Mouse (Mus musculus) liver, embryonic 14.5 days (tissue): ENCODE results near the gene Ppard.

Experiments
- CTCF ChIP-seq: IDR thresholded peaks from 2 replicates; pipeline ENCODE4 v1.5.1; 2016; ENCODE audit warnings: antibody characterized with exemption, low read depth, control low read depth
- EP300 ChIP-seq: IDR thresholded peaks from 2 replicates; pipeline ENCODE4 v1.6.1; 2016; ENCODE audit warnings: antibody characterized with exemption, low read depth

DNA sequence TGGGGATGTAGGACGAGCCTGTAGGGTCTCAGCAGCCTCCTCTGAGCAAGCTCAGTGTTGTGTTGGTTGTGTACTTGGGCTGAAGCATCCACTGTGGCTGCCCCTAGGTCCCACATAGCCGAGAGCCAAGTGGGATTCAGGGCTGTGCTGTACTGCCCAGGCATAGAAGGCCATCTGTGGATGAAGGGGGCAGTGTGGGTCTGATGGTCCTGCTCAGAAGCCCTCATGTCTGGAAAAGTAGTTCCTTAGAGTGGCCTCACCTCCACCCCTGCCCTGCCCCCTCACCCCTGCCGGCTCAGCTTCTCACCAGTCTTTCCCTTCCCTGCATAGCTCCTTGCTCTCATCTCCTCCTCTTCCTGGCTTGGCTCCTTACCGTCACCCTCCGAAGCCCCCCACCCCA is 23.2 kb downstream of the Ppard start:
- TF ChIP-seq EP300, result no peak
- no peak for TF ChIP-seq CTCF
